Mouse (Mus musculus) fibroblast of lung, adult 2 months (primary cell): Measurements from ENCODE around the gene Gm20708.
A peak's percentile ranks its signal among the peaks of the same experiment; 100 is the strongest.
"Not testable (repeated sequence)": the region's sequence is repeated elsewhere in the genome, so short reads cannot be mapped to it uniquely, and the experiment has no call there.

Source experiments
- DNase-seq: peaks from one replicate; pipeline ENCODE4 v3.0.0-alpha.2; 2011; ENCODE audit warnings: low read depth

The Gm20708 gene

GRCm38 (mm10) chr11:117833509-117833908, 24.0 kb downstream of the Gm20708 start:
- DNase-seq, result not testable (repeated sequence)

GRCm38 (mm10) chr11:117834086-117834485, 24.6 kb downstream of the Gm20708 start:
- DNase-seq, result no peak

- no peak for DNase-seq
Observed at GRCm38 (mm10) chr11:117836306-117836705, 26.8 kb downstream of the Gm20708 start.

DNA sequence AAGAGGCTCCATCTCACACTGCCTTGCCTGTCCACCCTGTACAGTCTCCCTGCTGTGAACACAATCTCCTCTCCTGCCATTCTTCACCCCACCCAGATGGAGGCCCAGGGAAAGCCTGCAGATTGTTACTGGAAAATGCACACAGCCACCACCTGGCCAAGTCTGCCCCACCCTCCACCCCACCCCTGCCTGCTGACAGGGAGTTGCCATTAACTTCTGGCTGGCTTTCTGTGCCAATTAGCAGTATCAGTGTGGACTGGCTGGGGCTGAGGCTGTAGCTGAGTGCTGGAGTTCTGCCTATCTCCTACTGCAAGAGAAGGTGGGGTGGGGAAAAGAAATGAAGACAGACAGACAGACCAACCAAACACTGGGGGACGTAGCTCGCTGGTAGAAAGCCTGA, 29.1 kb downstream of the Gm20708 start:
- no peak for DNase-seq

GRCm38 (mm10) chr11:117839021-117839420, 29.6 kb downstream of the Gm20708 start:
- no peak for DNase-seq

- no peak for DNase-seq
Observed at GRCm38 (mm10) chr11:117840910-117841309, 31.4 kb downstream of the Gm20708 start.

DNA sequence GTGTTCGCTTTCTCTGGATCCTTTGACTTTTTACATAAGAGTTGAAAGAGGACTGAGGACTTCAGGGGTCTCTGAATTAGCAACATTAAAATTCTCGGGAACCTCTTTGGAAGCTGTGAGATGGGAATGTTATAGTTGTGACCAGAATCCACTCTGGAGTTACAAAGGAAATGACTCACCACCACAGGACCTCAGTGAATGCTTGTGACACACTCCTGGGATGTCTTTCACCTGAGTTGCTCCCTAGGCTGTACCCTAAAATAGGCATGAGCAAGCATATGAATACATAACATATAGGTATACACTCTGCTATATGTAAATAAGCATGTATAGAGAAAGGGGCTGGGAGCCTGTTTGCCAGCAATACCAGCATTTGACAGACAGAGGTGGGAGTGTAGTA, 34.0 kb downstream of the Gm20708 start:
- DNase-seq, result no peak

GRCm38 (mm10) chr11:117844997-117845396, 35.5 kb downstream of the Gm20708 start:
- no peak for DNase-seq

DNA sequence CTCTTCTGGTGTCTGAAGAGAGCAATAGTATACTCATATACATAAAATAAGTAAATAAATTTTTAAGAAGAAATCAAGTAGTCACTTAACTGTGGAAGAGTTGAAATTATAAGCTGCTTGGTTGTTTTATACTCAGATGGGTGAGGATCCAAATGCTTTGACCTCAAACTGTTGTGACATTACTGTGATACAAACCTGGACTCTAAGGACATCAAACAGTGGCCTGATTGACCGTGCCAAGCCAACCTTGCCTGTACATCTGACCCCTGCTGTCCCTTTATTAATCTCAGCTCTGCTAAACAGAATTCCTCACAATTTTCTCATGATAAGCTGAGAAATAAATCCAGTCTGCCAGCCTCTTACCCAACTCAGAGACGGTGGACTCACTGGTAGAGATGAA, 36.2 kb downstream of the Gm20708 start:
- DNase-seq, result no peak

DNA sequence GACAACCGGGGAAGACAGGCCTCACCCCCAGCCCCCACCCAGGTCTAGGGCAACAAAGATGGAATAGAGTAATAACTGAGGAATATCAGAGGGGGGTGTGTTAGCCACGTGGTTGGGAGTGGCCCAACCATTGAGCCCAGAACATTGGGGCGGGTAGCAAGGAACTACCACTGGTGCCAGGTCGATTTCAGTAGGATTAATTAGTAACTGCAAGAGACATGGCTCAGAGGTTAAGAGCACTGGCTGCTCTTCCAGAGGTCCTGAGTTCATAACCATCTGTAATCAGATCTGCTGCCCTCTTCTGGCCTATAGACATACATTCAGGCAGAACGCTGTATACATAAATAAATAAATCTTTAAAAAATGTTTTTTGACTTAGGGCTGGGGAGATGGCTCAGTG, 37.2 kb downstream of the Gm20708 start:
- DNase-seq, result no peak

- DNase-seq, result peak; percentile 44
Observed at GRCm38 (mm10) chr11:117847593-117848215, 38.2 kb downstream of the Gm20708 start.

DNA sequence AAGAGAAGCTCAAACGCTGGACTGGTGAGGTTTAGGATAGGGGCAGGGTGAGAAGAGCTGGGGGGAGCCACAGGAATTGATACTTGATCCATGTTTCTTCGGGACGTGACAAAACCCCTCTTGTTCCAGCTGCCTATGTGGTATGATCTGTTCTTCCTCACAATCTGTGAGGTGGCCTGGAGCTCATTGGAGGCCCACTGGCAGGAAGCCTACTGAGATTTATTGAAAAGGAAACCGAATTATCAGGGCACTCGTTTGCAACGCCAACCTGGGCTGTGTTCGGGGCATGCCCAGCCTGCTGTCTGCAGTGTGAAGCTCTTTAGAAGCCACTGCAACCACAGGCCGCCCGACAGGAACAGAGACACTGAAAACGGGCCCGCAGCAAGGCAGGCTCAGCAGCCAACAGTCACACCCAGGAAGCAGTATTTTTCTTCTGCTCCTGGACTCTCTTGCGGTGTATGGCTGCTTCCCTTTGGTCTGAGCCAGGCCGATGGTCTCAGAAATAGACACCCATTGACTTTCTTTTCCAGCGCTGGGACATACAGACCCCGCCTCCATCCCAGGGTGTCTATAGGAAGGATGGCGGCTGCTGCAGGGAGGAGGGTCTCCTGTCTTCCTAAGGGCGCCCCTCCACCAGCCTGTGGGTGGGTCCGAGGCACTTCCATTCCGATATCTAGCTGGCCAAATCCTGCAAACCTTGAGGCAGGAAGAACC, 39.0 kb downstream of the Gm20708 start:
- no peak for DNase-seq

- peak; percentile 86 for DNase-seq
Observed at GRCm38 (mm10) chr11:117848985-117849671, 39.7 kb downstream of the Gm20708 start, which contains the start of gene Birc5. Gene Birc5, plus strand, starts transcription at chr11:117849251.

DNA sequence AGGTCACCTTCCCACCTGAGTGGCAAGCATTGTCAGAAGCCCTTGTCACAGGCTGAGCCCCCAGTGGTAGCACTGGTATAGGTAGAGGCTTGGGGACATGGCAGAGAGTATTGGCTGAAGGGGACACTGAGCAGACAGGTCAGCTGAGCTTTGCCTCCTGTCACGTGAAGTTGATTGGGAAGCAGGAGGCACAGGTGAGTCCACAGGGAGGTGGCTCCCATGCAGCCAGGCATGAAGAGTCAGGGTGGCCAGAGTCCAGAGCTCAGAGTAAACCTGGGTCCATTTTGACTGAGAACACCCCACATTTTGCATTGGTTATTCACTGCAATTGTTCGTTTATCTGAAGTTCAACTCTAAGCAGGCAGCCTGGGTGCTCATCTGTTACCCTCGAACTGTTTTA, 43.4 kb downstream of the Gm20708 start:
- DNase-seq, result no peak

DNA sequence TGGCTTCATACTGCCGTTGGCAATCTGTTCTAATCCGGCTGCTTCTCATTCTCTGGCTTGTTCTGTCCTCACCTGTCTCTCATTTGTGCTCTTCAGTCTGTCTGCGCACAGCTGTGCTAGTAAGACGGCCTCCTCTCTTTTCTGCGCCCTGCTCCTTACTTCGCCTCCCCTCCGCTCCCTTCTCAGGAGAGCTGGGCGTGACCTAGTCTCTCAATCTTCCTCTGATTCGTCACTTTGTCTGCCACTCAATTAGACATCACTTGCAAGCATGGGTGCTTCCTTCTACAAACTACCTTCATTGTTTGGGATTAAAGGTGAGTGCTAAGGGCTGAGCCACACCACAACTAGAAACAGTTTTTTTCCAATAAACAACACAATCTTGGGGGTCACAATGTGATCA, 44.8 kb downstream of the Gm20708 start:
- no peak for DNase-seq

DNA sequence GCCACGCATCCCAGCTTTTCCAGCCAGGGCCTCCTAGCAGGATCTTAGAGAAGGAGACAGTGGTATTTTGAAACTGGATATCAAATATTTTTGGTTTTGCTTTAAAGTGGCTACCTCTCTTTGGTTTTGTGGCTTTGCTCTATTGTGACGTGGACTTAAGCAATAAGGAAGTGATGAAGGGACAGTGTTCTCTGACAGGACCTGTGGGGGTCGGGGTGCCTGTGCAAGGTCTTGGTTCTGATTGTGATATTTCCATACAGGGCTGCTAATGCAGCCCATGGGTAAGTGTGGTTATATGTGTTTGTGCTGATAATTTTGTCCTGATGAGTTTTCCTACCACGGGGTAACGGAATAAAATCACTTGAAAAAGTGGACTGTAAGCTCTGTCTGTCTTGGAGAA, 45.9 kb downstream of the Gm20708 start:
- DNase-seq, result no peak

GRCm38 (mm10) chr11:117855975-117856374, 46.5 kb downstream of the Gm20708 start:
- no peak for DNase-seq

DNA sequence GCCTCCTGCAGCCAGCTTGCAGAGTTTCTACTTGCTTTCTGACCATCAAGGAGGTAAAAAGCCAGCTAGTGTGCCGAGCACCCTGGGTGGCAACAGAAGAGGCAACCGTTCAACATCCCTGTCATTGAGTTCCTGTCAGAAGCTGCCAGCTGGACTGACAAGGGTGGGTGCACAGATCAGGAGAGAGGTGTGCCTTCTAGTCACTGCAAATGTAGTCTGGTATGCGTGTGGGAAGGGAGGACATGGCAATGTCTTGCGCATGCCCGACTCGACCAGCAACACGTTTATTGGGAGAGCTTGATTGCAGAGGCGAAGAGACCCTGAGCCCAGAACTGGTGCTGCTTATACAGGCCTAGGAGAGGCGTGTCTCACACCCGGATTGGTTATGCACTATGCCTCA, 48.0 kb downstream of the Gm20708 start:
- DNase-seq, result no peak

- DNase-seq, result no peak
Observed at GRCm38 (mm10) chr11:117858392-117858791, 48.9 kb downstream of the Gm20708 start.

- no peak for DNase-seq
Observed at GRCm38 (mm10) chr11:117860601-117861000, 51.1 kb downstream of the Gm20708 start, which contains the start of gene Tmem235. Gene Tmem235, plus strand, starts transcription at chr11:117860752.

DNA sequence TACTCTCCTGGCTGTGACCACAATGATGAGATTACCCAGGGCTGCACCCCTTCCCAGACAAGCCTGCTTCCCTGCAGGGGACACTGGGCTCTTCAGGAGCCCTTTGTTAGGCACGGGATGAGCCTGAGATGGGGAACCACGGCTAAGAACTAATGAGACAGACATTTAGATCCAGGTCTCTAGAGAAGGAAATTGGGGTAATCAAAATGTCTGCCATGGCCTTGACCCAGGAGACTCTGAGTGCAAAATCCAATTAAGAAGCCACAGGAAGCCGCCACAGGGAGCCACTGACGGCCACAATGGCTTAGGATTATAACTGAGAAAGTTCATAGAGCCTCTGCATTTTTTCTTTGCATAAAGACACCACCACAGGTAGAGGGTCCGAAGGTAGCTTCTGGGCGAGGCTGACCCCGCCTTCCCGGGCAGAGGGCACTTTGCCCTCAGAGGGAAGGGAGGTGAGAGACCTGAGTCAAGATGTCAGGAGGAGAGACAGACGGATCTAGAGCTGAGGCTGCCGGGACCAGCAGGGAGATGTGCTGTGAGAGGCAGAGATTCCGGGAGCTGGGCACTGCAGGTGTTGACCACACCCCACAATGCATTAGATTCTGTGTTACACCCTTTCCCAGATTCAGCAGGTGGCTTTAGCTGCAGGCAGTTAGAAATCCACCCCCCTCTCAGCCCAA, 53.8 kb downstream of the Gm20708 start:
- no peak for DNase-seq

GRCm38 (mm10) chr11:117864805-117865204, 55.3 kb downstream of the Gm20708 start:
- no peak for DNase-seq

GRCm38 (mm10) chr11:117865988-117866387, 56.5 kb downstream of the Gm20708 start:
- no peak for DNase-seq
